Mouse (Mus musculus) urinary bladder, postnatal 14 days (tissue): ENCODE results near the gene Glud1.

ENCODE experiments used
- DNase-seq: peaks from one replicate; pipeline ENCODE4 v3.0.0; 2021; ENCODE audit warnings: low spot score

The Glud1 gene

GRCm38 (mm10) chr14:34378560-34379331 is 68.2 kb downstream of the Glud1 start:
- peak; percentile 72 for DNase-seq

DNA sequence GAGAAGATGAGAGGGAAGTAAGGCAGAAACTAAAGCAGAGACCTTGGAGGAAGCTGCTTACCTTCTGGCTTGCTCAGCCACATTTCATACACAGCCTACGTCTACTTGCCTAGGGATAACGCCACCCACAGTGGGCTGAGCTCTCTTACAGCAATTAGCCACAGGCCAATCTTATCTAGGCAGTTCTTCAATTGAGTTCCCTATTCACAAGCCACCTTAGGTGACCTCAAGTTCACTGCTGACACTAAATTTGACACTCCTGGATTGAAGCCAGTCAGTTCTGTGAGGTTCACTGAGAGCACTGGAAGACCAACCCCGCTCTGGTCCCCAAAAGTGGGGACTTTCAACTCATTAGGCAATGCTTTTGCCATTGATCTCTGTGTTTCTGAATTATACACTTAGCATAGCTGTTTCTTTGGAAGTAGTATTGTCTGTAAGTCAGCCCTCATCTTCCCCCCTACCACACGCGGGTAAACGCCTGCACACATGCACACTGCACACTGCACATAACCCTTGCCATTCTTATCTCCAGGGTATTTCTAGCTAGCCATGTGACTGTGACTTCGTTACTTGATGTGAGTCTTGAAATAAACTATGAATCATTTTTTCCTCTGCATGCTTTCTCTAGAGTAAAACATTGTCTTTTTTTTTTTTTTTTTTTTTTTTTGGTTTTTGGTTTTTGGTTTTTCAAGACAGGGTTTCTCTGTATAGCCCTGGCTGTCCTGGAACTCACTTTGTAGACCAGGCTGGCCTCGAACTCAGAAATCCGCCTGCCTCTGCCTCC is 72.6 kb downstream of the Glud1 start:
- DNase-seq = no peak

DNA sequence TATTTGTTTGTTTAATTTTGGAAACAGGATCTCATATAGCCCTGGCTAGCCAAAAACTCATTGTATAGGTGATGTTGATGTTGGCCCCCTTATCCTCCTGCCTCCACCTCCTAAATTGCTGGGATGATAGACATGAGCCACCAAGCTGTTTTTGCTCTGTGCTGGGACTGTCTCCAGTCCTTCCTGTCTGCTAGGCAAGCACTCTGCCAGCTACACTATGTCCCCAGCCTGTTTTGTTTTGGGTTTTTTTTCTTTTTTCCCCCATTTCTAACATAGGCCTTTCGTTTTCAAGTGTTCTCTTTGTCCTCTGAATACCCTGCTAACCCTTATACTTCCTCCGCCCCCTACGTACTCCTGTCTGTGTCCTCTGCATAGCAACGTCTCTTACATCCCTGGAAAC is 82.8 kb downstream of the Glud1 start:
- no peak for DNase-seq
